Mouse (Mus musculus): ENCODE measurements around the gene Klk10. TPM values are rescaled to one million over a fixed set of nuclear protein-coding genes. Genes with fewer than 3 reads are reported as not detected.
A peak's percentile ranks its signal among the peaks of the same experiment; 100 is the strongest.

Klk10 gene
- polyA plus RNA-seq, 1 experiment from 2014 or later, result 0.46 TPM

DNA sequence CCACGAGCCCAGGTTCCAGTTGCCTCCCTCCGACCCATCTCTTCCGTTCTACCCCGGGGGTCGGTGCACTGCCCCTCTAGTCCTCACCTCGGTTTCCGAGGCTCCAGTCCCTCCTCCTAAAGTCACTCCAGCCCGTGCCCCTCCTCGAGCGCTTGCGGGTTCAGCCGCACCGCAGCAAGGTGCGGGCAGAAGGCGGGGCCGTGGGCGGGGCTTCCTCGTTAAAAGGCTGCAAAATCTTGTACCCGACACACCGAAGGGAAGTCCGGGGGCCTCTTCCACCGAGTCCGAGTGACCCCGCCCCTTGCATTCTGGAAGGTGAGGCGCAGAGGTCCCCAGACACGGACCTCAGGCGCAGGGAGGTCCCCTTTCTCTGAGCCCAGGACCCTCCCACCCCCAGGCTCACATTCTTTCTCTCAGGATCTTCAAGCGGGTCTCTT lies 16.5 kb downstream of the Klk10 start, which contains the start of gene Klk8:
Gene Klk8 (plus strand): TSS at position 245 of the 437 bp plus-strand sequence.
- Histone ChIP-seq H3K27me3 (peaks cover 30% of the 10 kb centered on the region), H3K4me1 (no peaks in the 10 kb centered on the region), H3K9me3 (no peaks in the 10 kb centered on the region), H3K4me2 (replicated peaks) (peak within 1 kb of the TSS; percentile 78), H3K36me3 (no peaks in the 10 kb centered on the region), H3K4me3 (peak within 1 kb of the TSS; percentile 54), H3K27ac (no peak within 1 kb of the TSS), H3K9ac (peak within 1 kb of the TSS; percentile 39)
- WGBS, result under 1% methylated on average over 28 of the region's 28 CpGs
- peak; percentile 42; the same call in 1 of the 2 replicates for ATAC-seq (ENCODE audit: insufficient number of reproducible peaks, insufficient read depth, low FRiP score, low TSS enrichment)

DNA sequence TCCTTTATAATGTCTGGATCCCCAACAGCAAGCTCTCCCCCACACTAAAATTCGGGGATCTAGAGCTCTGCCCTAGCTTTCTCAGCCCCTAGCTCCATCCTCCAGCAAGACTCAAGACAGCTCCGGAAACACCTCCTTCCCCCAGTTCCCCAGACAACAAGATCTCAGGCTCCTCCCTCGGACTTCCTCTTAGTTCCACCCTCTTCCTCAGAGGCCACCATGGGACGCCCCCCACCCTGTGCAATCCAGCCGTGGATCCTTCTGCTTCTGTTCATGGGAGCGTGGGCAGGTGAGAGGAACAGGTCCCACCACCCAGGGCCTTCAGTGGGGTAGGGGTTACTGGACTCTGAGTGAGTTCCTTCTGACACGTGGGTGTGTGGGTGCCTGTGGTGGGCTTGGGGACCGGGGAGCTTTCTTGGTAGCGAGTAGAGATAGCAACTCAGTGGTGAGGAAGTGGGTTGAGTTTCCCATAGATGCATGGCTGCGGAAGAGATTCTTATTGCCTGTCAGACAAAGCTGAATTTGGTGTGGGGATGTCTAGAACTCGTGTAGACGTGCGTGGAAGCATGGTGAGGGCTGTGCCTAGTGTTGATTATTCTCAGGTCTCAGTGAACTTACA lies 17.1 kb downstream of the Klk10 start:
- no peaks in the 10 kb centered on the region for H3K9me3 ChIP-seq
- peak; percentile 22; the same call in 1 of the 2 replicates for ATAC-seq (ENCODE audit: insufficient number of reproducible peaks, insufficient read depth, low FRiP score, low TSS enrichment)
- no peak overlapping the region for H3K9ac ChIP-seq
- H3K27ac ChIP-seq, result no peak overlapping the region
- peak overlapping the region; percentile 78 for H3K4me2 ChIP-seq (replicated peaks)
- 41% methylated on average over 13 of the region's 13 CpGs for WGBS
- H3K4me3 ChIP-seq, result peak overlapping the region; percentile 54
- H3K4me1 ChIP-seq, result no peaks in the 10 kb centered on the region
- H3K27me3 ChIP-seq, result peaks cover 30% of the 10 kb centered on the region
- no peaks in the 10 kb centered on the region for H3K36me3 ChIP-seq

DNA sequence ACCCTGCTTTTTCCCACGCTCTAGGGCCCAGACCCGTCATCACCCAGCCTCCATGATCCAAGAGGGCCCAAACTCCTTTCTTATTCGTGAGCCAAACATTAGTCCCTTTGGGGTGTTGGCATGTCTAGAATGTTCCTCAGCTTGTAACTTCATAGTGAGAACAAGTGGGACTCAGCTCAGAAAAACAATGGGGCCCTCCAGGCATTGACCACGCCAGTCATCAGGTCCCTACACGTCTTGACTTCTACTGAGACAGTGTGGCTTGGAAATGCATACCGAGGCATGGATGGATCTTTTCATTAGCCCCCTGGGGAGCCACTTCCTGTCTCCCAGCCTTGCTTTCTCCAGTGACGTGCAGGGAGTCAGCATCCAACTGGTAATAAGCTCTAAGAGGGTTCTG lies 19.0 kb downstream of the Klk10 start:
- 62% methylated on average over 7 of the region's 7 CpGs for WGBS

DNA sequence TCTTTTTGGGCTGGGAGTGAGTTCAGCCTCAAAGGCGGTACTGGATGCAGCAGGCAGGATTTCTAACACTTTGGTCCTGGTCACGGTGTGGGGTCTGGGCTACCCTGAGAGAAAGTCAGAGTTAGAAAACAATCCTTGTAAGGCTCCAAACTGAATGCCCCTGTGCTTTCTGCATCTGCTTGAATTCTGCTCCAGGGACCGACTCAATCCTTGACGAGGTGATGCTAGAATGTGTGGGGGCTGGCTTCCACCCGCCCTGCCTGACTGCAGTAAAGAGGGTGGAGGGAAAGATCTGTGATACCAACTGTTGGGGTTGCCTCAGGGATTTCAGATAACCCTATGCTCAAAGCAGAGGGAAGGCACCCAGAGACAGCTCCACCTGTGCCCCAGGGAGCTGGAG lies 30.2 kb downstream of the Klk10 start, which contains the start of gene Klk7:
Gene Klk7 (plus strand): TSS at position 301 of the 400 bp plus-strand sequence.
- no peaks in the 10 kb centered on the region for H3K4me1 ChIP-seq
- no peaks in the 10 kb centered on the region for H3K36me3 ChIP-seq
- no peak within 1 kb of the TSS for H3K27ac ChIP-seq
- no peak for ATAC-seq (ENCODE audit: insufficient number of reproducible peaks, insufficient read depth, low FRiP score, low TSS enrichment)
- no peak within 1 kb of the TSS for H3K4me2 ChIP-seq (replicated peaks)
- H3K9ac ChIP-seq, result no peak within 1 kb of the TSS
- H3K9me3 ChIP-seq, result no peaks in the 10 kb centered on the region
- no peak within 1 kb of the TSS for H3K4me3 ChIP-seq
- 57% methylated on average over 5 of the region's 5 CpGs for WGBS
- no peaks in the 10 kb centered on the region for H3K27me3 ChIP-seq

More for the DNA sequence above, 19.0 kb downstream of the Klk10 start:
- H3K9ac ChIP-seq, result no peak overlapping the region
- H3K4me2 ChIP-seq (replicated peaks), result no peak overlapping the region
- no peaks in the 10 kb centered on the region for H3K36me3 ChIP-seq
- no peaks in the 10 kb centered on the region for H3K4me1 ChIP-seq
- H3K4me3 ChIP-seq, result no peak overlapping the region
- H3K9me3 ChIP-seq, result no peaks in the 10 kb centered on the region
- H3K27ac ChIP-seq, result no peak overlapping the region
- no peak for ATAC-seq (ENCODE audit: insufficient number of reproducible peaks, insufficient read depth, low FRiP score, low TSS enrichment)
- peaks cover 30% of the 10 kb centered on the region for H3K27me3 ChIP-seq

DNA sequence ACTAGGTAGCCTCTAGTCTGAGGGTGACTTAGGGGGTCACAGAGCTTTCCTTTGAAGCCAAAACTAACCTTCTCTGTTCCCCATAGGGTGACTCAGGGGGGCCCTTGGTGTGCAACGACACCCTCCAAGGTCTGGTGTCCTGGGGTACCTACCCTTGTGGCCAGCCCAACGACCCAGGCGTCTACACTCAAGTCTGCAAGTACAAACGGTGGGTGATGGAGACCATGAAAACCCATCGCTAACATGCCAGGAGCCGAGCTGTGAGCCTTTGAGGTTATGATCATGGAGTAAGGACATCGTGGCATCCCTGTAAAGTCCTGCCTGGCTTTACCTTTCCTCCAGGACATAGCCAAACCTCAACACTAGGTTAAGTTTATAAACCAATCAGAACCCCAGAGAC lies 34.4 kb downstream of the Klk10 start:
- Histone ChIP-seq H3K36me3 (no peaks in the 10 kb centered on the region), H3K9me3 (no peaks in the 10 kb centered on the region), H3K4me1 (no peaks in the 10 kb centered on the region), H3K9ac (no peak overlapping the region), H3K4me2 (replicated peaks) (no peak overlapping the region), H3K27me3 (no peaks in the 10 kb centered on the region), H3K27ac (no peak overlapping the region), H3K4me3 (no peak overlapping the region)
- 82% methylated on average over 7 of the region's 7 CpGs for WGBS
- ATAC-seq (ENCODE audit: insufficient number of reproducible peaks, insufficient read depth, low FRiP score, low TSS enrichment), result no peak

DNA sequence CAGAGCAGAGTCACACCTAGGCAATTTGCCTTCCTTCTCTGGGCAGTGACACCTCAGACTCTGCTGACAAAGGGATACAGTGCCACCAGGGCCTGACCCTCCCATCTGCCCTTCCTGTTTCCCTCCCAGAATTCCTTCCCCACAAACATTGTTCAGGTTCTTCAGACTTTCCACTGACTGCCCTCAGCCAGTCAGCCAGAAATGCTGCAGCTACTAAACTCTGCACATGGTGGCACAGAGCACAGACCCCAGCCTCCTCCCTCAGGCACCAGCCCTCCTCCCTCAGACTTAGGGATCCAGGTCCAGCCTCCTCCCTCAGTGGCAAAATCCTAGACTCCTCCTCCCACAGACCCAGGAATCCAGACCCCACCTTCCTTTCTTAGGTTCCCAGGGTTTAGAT lies 35.9 kb downstream of the Klk10 start:
- no peak overlapping the region for H3K27ac ChIP-seq
- H3K4me3 ChIP-seq, result no peak overlapping the region
- no peak overlapping the region for H3K9ac ChIP-seq
- ATAC-seq (ENCODE audit: insufficient number of reproducible peaks, insufficient read depth, low FRiP score, low TSS enrichment), result no peak
- no peaks in the 10 kb centered on the region for H3K27me3 ChIP-seq
- H3K36me3 ChIP-seq, result no peaks in the 10 kb centered on the region
- H3K4me1 ChIP-seq, result no peaks in the 10 kb centered on the region
- no peaks in the 10 kb centered on the region for H3K9me3 ChIP-seq
- no peak overlapping the region for H3K4me2 ChIP-seq (replicated peaks)

DNA sequence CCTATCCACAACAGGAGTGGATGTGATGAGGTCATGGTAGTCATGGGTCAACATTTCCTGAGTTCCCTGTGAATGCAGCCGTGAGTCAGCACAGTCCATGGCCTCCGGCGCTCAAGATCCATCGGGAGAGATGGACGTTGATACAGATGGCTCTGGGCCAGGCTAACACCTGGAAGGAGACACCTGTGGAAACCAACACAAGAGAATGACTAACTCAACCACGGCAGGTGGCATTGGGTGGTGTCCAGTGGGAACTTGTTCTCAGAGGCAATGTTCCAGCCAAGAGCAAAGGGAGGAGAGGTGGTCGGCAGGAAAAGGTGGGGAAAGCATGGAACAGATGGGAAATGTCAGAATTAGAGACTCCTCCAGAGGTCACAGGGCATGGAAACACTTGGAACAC lies 40.7 kb downstream of the Klk10 start:
- Histone ChIP-seq H3K27ac (no peak overlapping the region), H3K9me3 (no peaks in the 10 kb centered on the region), H3K27me3 (no peaks in the 10 kb centered on the region), H3K4me3 (no peak overlapping the region), H3K9ac (no peak overlapping the region), H3K36me3 (no peaks in the 10 kb centered on the region), H3K4me1 (no peaks in the 10 kb centered on the region), H3K4me2 (replicated peaks) (no peak overlapping the region)
- WGBS, result 90% methylated on average over 7 of the region's 7 CpGs
- no peak for ATAC-seq (ENCODE audit: insufficient number of reproducible peaks, insufficient read depth, low FRiP score, low TSS enrichment)

DNA sequence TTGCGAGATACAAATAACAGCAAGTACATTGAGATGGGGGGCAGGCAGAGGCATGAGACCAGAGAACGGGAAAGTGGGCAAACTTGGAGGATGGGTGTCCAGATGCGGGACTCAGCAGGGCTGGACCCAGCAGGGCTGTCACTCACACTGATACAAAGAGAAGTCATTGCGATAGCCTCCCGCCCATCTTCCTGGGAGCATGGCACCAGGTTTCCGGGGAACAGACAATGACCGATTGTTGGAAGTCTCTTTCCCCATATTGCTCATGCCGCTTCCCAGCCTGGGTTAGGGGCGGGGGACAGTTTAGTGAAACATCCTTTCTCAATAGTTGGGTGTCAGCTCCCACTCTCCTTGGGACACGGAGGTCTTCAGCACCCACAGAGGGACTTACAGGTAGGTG lies 43.4 kb downstream of the Klk10 start, which contains the start of gene Klk6:
Gene Klk6 (plus strand): TSS at position 301 of the 400 bp plus-strand sequence.
- Histone ChIP-seq H3K36me3 (no peaks in the 10 kb centered on the region), H3K27me3 (no peaks in the 10 kb centered on the region), H3K27ac (no peak within 1 kb of the TSS), H3K4me2 (replicated peaks) (no peak within 1 kb of the TSS), H3K4me3 (no peak within 1 kb of the TSS), H3K9ac (no peak within 1 kb of the TSS), H3K4me1 (no peaks in the 10 kb centered on the region), H3K9me3 (no peaks in the 10 kb centered on the region)
- 55% methylated on average over 10 of the region's 10 CpGs for WGBS
- no peak for ATAC-seq (ENCODE audit: insufficient number of reproducible peaks, insufficient read depth, low FRiP score, low TSS enrichment)

DNA sequence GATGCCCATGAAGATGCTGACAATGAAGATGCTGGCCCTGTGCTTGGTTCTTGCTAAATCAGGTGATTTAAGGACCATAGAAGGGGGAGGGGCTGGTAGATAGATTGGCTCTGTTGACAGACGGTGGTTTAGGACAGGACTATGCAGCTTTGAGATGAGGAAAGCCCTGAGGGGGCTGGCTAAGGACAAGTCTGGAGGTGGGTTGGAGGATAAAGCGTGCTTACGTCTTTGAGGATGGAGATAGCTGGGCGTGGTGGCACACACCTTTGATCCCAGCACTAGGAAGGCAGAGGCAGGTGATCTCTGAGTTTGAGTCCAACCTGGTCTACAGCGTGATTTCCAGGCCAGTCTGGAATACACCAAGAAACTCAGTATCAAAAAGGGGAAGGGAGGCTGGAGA lies 45.2 kb downstream of the Klk10 start:
- H3K9ac ChIP-seq, result no peak overlapping the region
- H3K27me3 ChIP-seq, result no peaks in the 10 kb centered on the region
- no peak overlapping the region for H3K4me2 ChIP-seq (replicated peaks)
- no peak overlapping the region for H3K27ac ChIP-seq
- H3K4me1 ChIP-seq, result no peaks in the 10 kb centered on the region
- H3K9me3 ChIP-seq, result no peaks in the 10 kb centered on the region
- 84% methylated on average over 5 of the region's 5 CpGs for WGBS
- H3K36me3 ChIP-seq, result no peaks in the 10 kb centered on the region
- ATAC-seq (ENCODE audit: insufficient number of reproducible peaks, insufficient read depth, low FRiP score, low TSS enrichment), result no peak
- H3K4me3 ChIP-seq, result no peak overlapping the region

DNA sequence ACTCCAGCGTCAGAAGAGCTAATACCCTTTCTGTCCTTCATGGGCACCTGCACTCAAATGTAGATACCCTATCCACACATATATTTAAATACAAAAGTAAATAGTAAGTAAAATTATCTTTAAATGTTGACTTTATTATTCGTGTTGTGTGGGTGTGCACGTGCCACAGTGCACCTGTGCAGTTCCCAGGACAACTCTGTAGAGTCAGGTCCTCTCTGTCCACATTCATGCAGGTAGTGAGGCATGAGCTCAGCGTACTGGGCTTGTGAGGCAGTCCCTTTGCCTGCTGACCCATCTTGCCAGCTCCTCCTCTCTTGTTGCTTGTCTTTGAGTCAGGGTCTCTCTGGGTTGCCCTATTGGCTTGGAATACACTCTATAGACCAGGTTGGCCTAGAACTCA lies 46.9 kb downstream of the Klk10 start:
- Histone ChIP-seq H3K4me3 (no peak overlapping the region), H3K27ac (no peak overlapping the region), H3K9ac (no peak overlapping the region), H3K9me3 (no peaks in the 10 kb centered on the region), H3K4me2 (replicated peaks) (no peak overlapping the region), H3K27me3 (no peaks in the 10 kb centered on the region), H3K36me3 (no peaks in the 10 kb centered on the region), H3K4me1 (no peaks in the 10 kb centered on the region)
- ATAC-seq (ENCODE audit: insufficient number of reproducible peaks, insufficient read depth, low FRiP score, low TSS enrichment), result no peak
- 80% methylated on average over 4 of the region's 4 CpGs for WGBS

DNA sequence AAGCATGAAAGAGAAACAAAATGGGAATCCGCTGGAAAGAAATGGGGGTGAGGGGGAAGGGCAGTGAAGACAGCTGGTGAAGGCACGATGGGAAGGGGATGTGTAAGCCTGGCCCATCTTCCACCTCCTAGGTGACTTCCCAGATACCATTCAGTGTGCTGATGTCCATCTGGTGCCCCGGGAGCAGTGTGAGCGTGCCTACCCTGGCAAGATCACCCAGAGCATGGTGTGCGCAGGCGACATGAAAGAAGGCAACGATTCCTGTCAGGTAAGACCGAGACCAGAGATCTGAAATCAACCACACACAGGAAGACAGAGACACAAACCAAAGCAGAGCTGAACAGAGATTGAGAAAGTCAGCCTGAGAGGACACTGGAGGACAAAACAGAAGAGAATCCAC lies 48.2 kb downstream of the Klk10 start:
- no peaks in the 10 kb centered on the region for H3K27me3 ChIP-seq
- H3K4me3 ChIP-seq, result no peak overlapping the region
- H3K9me3 ChIP-seq, result no peaks in the 10 kb centered on the region
- H3K36me3 ChIP-seq, result no peaks in the 10 kb centered on the region
- H3K27ac ChIP-seq, result no peak overlapping the region
- ATAC-seq (ENCODE audit: insufficient number of reproducible peaks, insufficient read depth, low FRiP score, low TSS enrichment), result no peak
- H3K4me2 ChIP-seq (replicated peaks), result no peak overlapping the region
- no peaks in the 10 kb centered on the region for H3K4me1 ChIP-seq
- no peak overlapping the region for H3K9ac ChIP-seq
- WGBS, result 86% methylated on average over 8 of the region's 8 CpGs

Measured in embryonic facial prominence, embryonic 12.5 days (tissue).